Mouse (Mus musculus) lung, adult 2 months (tissue): ENCODE data around the gene Acsf3.

Experiments
- CTCF ChIP-seq: fragments of 200-500 bp; IDR thresholded peaks from 2 replicates; pipeline ENCODE4 v1.5.1; 2011; ENCODE audit warnings: mild to moderate bottlenecking, low read length, control low read depth; ENCODE audit not compliant: insufficient read depth
- POLR2A ChIP-seq: fragments of 200-500 bp; IDR thresholded peaks from 2 replicates; pipeline ENCODE4 v1.6.1; 2011; ENCODE audit warnings: low read depth, mild to moderate bottlenecking, control low read depth, low read length, borderline replicate concordance; ENCODE audit errors: extremely low read depth

GRCm38 (mm10) chr8:122784756-122785155 is 9.5 kb downstream of the Acsf3 start:
- TF ChIP-seq CTCF (no peak), POLR2A (no peak)
